Mouse (Mus musculus) cerebellum, adult 11 months (tissue): ENCODE results near the gene Hbb-y.
"Not testable (repeated sequence)": the region's sequence is repeated elsewhere in the genome, so short reads cannot be mapped to it uniquely, and the experiment has no call there.

Experiments used
- DNase-seq: peaks from one replicate; pipeline ENCODE4 v3.0.0; 2022

Hbb-y gene

GRCm38 (mm10) chr7:103812174-103812573 lies 40.8 kb downstream of the Hbb-y start:
- no peak for DNase-seq

GRCm38 (mm10) chr7:103811223-103811845 lies 41.7 kb downstream of the Hbb-y start:
- DNase-seq, result no peak

- DNase-seq, result no peak
Observed at GRCm38 (mm10) chr7:103810746-103811145, 42.3 kb downstream of the Hbb-y start.

DNA sequence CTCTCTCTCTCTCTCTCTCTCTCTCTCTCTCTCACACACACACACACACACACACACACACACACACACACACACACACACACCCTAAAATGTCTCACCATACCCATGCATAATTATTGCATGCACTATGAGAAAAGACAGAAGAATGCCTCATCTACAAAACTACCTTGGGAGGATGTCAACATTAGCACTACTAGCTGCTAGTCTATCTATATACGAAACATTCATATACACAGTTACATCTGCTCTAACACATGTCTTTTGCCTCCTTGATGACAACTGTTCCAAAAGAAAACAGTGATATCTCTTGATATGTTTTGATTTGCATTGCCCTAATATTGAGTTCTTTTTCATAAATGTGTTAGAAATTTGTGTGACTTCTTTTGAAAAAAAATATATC lies 42.7 kb downstream of the Hbb-y start:
- DNase-seq, result no peak

- DNase-seq, result no peak
Observed at GRCm38 (mm10) chr7:103809801-103810155, 43.2 kb downstream of the Hbb-y start.

DNA sequence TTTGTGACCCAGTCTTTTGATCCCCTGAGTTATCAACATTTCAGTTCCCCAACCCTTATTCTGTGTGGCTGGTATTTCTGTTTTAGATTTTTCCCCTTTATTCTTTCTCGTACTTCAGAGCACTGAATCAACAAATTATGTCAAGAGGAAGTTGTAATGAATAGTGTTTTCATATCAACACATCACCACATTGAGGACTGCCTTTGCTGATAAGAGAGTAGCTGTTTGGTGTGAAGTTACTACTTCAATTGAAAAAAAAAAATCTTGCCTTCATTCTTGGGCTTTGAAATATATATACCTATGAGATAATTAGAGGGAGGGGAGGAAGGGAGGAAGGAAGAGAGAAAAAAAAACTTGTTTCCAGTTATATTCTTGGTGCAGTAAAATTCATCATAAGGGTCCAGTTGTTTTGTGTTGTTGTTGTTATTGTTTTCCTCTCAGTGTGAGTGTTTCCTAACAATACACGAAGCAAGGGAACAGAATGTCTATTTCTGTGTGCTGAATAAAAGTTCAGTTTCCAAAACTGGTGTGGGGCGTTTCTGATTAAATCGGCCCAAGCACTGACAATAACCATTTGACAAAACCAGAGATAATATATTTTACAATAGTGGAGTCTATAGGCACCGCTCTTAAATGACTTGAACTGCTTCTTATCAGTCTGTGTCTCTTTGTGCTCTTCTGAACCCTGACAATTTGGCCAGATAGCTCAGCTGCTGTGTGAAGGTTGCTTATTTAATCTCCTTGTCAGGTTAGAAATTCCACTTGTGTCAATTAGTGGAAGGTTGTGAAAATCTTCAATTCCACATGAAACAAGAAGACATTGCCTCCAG lies 43.8 kb downstream of the Hbb-y start:
- DNase-seq, result no peak

DNA sequence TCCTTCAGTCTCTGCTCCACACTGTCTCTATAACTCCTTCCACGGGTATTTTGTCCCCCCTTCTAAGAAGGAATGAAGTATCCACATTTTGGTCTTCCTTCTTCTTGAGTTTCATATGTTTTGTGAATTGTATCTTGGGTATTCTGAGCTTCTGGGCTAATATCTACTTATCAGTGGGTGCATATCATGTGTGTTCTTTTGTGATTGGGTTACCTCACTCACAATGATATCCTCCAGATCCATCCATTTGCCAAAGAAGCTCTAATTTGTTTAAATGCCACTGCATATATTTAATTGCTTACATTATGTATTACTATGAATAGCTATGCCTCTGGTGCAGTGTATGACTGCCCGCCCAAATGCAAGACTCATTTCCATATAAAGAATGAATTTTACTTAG lies 44.9 kb downstream of the Hbb-y start:
- not testable (repeated sequence) for DNase-seq

DNA sequence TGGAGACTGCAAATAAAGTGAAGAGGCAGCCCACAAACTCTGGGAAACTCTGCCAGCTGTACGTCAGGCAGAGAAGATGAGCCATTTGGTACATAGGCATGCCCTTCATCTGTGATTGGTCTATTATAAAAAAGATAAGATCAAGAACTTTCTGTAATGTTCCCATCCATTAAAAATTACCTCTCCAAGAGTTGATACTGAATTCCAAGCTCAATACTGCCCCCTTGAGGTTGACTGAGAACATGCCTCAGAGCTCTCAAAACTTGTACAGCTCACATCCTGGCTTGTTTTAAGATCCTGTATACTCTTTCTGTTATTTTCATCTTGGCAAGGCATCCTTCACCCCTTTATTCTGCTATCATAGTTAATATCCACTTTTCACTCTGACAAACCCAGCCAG lies 46.2 kb downstream of the Hbb-y start:
- DNase-seq, result no peak
